Mouse (Mus musculus) monocyte, adult 5-6 weeks (primary cell): Measurements from ENCODE around the gene Ctxn1. TPM values are rescaled to one million over a fixed set of nuclear protein-coding genes. Genes with fewer than 3 reads are reported as not detected.
A peak's percentile ranks its signal among the peaks of the same experiment; 100 is the strongest.
"Not testable (repeated sequence)": the region's sequence is repeated elsewhere in the genome, so short reads cannot be mapped to it uniquely, and the experiment has no call there.

Experiments
- ATAC-seq: fragments of 153-309, 156-312 bp; replicated peaks from 2 replicates; pipeline ENCODE4 v1.8.0; 2017; ENCODE audit warnings: mild to moderate bottlenecking; ENCODE audit not compliant: low TSS enrichment, insufficient number of reproducible peaks, severe bottlenecking, poor library complexity, low FRiP score
- total RNA-seq: library from RNA; stranded (forward); fragments of 200-1000, 200-491, 200-594 nt; gene quantifications from 3 replicates; pipeline ENCODE4 v1.2.3, GENCODE M21; 2017

Gene Ctxn1
- total RNA-seq = 0.29 to 1.5 TPM in 2 of 3 replicates, not detected in the other

DNA sequence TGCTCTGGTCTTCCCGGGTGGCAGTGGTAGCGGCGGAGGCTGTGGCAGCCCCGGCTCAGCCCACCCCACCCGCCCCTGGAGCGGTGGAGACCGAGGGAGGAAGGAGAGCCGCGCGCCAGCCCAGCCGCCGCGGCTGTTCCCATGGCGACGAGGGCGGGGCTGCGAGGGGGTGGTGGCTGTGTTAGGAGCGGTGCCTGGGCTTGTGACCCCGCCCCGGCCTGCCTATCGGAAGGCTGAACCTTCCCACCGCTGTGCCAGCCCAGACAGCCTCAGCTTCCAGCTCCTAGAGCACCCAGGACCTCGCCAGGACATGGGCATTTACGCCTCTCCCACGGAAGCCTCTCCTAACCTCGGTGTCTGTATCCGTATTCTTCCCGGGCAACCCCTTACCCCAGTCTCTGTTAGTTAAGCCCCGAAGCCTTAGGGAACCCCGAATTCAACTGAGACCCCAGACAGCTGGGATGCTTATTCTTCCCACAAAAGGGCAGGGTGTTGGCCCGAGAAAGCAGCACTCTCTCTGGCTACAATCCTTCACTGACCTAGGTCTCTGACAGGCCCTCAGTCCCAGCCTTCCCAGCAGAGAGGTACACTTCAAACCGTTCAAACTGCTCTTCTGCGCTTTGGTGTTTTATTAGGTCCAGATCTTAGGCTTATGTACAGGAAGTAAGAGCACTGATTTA lies at the start of gene Ctxn1:
Gene Ctxn1, minus strand, starts transcription at position 150 of the 680 bp plus-strand sequence.
- peak; percentile 79 for ATAC-seq

DNA sequence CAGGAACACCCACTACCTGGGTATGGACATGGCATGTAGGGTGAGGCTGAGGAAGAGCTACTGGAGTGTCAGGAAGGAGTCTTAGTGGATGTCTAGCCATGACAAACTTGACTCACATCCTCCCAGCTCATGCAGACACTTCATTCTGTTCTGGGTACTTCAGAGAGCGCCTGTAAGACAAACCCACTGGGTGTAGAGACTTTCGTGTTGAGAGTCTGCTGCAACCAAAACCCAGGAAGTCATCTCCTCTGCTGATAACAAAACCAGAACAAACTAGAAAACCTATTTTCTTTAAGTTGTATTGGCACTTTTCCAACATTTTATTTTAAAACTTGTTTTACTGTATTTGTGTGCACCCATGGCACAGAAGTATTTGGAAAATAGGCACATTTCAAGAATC lies 46.8 kb upstream of the Ctxn1 start:
- ATAC-seq = no peak

DNA sequence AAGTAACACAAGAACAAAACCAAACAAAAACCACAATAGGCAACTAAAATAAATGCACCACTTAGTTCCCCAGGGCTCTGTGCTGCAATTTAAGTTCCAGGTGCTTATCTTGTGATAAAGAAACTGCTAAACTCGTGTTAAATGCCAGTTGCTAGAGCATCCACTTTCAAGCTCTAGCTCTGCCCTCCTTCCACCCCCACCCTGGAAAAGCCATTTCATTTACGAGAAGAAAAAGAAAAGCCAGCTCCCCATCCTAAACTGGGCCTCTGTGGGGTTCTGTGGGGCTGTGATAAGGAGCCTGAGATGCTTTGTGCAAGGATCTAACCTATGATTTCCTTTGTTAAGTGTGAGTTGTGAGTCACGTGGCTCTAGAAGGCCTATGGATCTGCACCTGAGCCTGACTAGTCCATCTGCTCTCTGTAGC lies 45.1 kb upstream of the Ctxn1 start:
- no peak for ATAC-seq

DNA sequence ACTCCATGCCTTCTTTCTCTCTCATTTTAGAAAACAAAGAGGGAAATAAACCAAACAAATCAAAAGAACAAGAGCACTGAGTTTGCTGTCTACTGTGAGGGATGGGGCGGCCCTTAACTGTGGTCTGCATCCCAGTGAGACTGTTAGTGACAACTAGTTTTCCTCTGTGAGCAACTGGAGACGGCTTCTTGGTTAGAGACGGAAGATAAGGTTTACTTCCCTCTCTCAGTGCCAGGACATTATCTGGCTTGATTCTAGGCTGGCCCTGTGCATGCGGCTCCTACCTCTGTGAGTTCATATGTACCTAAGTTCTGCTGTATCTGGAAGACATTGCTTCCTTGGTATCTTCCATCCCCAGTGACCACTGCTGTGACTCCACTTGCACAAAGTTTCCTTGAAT lies 38.7 kb upstream of the Ctxn1 start:
- no peak for ATAC-seq

DNA sequence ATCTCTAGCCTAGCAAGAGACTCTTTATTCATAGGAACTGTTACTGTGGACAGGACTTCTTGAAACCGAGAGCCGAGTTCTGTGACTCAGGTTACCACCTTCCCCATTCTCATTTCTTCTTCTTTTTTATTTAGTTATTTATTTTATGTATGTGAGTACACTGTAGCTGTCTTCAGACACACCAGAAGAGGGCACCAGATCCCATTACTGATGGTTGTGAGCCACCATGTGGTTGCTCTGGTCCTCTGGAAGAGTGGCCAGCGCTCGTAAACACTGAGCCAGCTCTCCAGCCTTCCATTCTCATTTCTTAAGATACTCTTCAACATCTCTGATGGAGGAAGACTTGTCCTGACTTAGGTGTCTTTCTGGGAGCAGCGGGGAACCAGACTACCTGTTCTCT lies 33.7 kb upstream of the Ctxn1 start:
- no peak for ATAC-seq

DNA sequence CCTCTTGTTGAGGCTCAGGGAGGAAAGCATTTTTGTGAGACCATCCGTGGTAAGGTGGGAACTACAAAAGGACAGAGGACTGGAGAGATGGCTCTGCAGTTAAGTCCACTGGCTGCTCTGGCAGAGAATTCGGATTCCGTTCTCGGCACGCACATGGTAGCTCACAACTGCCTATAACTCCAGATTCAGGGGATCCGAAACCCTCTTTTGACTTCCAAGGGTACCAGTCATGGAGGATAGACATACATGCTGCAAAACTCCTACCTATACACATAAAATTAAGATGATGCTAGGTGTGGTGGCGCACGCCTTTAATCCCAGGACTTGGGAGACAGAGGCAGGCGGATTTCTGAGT lies 17.0 kb upstream of the Ctxn1 start:
- ATAC-seq = no peak

DNA sequence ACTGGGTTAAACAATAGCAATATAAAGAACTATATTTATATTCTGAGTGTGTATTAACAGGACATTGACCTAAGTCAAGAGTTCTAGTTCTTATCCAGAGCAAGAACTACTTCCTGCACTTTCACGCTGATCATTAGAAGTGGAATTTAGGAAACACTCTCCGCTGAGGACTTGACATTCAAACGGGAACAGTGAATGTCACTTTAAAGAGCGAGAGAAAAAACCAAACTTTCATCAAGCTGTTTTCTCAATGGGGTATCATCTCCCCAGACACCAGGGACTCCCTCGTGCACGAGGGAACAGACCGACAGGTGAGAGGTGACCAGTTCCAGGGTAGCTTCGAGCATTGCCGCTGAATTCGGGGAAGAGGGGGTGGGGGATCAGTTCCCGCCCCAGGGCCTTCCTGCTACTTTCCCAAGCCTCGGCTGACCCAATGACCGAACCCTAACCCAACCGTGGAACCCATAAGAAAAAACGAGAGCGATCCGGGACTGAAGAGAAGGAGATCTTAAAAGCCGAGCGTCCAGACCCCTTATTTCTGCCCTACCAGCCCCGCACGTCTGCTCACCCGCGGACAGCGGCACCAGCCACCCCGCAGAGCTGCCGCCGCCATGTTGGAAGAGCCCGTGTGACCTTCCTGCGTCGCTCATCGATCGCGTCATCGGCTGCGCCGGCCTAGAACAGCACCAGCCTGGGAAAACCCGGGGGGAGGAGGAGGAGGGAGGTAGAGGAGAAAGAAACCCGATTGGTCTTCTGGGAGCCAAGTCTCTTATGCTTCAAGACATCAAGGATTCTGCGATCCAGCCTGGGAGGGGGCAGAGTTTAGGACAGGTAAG lies 16.4 kb upstream of the Ctxn1 start, which contains the start of gene Timm44:
Gene Timm44, minus strand, starts transcription at position 639 of the 836 bp plus-strand sequence.
- ATAC-seq = peak; percentile 98

DNA sequence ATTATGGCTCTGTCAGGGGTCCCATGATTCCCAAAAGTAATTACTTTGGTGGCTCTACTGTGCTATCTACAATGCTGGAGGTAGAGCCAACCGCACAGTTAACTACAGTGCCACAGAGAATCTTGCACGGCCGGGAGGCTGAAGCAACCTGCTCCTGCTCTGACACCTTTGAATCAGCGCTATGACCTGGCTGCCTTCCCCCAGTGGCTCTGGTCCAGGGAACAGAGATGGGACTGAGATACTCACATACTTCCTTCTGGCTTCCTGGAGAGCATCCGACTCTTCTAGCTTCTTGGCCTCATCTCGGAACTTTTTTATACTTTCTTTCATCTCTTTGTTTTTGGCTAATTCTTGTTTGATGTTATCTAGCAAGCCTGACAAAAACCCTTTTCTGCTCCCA lies 10.5 kb upstream of the Ctxn1 start:
- no peak for ATAC-seq

DNA sequence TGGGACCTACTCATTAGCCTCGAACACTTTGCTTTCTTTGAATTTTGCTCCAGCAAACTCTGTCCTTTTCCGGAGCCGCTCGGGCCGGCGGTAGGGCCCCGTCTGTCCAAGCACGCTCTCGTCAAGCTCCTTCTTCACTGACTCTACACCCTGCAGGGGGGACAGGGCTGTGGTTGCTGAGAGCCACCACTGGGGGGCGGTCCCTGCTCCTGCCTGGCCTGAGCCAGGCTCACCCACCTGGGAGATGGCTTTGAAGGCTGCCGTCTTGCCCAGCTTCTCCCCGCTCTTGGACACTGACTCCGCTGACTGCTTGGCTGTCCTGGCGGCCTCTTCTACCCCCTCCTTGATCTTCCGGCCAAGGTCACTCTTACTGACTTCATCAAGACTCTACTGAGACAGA lies 8.6 kb upstream of the Ctxn1 start:
- no peak for ATAC-seq

DNA sequence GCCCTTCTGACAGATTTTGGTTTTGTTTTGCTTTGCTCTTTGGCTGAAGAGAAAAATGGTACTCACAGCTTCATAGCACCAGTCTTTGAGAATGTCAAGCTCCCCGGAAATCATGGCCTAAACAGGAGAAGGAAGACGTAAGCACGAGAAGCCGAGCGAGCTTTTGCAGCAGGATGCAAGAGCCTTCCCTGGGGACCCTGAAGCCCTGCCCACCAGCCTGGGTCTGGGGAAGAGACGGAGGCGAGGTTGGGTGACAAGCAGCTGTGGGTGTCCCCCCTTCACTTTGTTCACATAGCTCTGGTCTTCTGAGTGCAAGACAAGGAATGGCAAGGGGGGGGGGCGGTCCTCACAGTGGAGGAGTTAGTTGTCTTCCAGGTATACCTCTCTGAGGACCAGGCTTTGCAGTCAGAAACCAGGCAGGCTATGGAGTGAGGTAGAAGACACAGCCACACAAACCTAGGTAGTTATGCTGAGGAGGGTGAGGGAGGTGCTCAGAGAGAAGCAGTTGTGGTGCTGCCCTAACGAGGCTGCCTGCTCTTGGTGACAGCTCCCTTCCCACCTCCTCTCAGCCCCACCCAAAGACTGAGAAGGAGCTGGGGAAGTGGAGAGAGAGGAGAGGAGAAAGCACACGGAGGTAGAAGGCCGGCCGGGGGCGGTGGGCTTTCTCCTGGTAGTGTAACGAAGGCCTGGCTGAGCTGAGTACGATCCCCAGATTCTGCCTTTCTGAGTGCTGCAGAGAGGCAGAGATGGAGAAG lies 6.3 kb upstream of the Ctxn1 start:
- ATAC-seq = no peak

DNA sequence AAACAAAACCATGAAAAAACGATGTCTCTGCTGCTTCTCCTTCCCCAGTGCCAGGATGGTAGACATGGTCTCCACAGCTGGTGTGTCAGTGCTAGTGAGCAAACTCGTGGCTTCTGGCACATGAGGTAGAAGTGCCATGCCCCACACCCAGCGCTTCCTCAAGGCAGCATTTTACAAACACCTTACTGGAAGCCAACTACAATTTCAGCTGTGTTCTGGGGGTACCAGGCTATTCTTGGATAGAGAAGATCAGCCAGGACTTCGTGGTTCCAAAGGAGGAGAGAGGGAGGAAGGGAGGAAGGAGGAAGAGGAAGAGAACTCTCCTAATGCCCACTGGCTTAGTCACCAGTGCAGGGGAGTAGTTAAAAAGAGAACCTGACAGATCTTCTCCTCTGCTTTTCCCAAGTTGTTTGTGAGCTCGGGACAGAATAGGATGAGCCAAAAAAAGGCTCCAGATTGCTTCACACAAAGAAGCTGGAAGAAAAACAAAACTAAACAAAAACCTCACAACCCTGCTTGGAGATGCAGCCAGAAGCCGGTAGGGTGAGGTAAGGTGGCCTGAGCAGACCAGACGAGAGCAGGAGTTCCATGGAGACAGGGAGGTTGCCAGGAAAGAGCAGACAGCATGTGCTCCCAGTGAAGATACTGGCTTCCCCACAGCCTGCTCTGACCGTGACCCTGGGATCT lies 4.2 kb upstream of the Ctxn1 start:
- ATAC-seq = no peak

DNA sequence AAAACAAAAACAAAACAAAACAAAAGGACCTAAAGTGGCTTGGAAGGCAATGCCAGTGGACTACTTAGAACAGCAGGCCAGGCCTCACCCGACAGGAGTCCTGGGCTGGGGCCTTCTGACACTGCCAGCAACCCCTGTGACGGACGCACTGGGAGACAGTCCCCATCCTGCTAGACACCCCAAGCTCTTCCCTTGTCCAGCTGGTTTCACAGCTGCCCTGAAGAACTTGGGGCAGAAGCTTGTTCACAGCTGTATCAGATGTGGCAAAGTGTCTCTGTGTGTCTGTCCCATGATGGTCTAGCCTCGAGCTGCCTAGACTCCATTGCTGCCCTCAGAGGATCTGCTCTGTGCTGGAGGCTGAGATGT lies 714 bp upstream of the Ctxn1 start:
- ATAC-seq = no peak

DNA sequence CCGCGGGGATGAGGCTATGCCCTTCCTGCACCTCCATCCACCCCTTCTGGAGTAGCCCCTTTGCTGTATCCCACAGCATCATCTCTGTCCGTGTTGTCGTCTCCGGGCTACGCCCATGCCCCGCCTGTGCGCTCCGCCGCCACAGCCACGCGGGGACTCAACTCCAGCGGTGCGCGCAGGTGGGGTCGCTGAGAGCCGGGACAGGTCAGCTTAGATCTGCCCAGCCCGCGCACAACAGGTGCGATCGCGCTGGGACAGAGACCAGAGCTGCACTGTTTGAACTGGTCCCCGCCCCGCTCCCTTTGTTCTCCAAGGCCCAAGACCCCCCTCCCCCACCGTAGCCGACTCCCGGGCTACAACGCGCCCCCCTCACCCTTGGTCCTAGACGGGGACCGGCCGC lies 396 bp downstream of the Ctxn1 start:
- ATAC-seq = no peak

DNA sequence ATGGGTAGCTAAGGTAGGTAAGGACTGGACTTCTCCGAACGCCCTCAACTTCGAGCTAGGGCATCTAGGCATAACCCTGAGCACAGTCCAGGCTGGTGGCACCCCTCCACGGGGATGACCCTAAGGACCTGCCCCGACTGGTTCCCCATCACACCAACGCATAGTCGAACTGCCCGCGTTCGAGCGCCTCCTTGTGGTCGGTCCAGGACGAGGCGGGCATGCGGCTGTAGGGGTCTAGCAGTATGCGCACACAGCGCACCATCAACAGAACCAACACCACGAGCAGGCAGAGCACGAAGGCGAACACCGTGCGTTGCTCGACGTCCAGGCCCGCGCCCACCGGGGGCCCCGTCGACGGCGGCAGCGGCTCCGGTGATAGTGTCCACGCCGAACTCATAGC lies 841 bp downstream of the Ctxn1 start:
- peak; percentile 57; the same call in 1 of the 2 replicates for ATAC-seq

DNA sequence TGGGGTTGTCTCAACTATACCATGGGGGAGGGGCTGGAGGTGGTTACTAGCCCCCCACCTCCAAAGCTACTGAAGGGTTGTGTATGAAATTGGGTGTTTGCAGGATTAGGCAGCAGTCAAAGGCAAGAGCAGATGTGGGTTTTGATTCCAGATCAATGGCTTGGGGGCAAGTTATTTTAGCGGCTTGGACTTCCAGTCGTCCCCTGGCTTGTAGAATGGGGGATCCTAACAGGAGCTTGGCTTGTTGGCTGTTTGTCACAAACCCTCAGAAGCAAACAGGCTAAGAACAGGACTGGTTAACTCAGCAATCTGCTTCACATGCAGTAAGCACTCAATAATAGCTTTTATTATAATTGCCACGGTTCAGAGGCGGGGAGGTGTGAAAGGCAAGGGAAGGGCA lies 1.7 kb downstream of the Ctxn1 start:
- ATAC-seq = no peak

DNA sequence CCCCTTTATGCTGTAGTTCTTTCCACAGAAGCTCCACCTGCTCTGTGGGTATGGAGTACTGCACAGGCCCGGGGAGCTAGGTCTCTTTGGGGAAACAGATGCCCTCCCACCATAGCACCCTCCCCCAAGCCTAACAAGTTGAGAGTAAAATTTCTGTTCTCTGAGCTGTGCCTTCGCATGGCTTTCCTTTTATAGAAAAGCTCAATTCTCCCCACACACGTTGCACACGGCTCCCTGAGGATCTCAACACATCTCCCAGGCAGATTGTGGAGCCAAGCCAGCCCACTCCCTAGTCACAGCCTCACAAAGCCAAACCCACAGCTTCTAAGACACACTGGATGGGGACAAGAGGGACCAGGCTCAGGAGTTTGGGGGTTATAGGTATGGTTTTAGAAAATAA lies 2.2 kb downstream of the Ctxn1 start:
- no peak for ATAC-seq

DNA sequence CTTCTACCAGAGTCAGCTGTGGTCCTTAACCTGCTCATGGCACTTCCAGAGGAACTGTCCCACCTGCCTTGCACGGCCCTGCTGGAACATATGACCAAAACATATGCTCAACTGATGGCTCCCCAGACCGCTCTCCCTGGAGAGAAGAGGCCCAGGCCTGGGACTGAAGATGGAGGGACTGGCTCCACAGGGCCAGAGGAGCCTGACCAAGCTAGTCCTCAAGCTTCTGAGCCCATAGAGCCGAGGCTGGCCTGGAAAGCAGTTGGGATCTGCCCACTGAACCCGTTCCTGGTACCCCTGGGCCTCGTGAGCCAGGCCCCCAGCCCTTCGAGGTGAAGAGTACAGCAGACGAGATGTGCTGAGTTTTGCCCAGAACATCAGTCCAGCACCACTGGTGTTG lies 3.6 kb downstream of the Ctxn1 start:
- ATAC-seq = not testable (repeated sequence)

DNA sequence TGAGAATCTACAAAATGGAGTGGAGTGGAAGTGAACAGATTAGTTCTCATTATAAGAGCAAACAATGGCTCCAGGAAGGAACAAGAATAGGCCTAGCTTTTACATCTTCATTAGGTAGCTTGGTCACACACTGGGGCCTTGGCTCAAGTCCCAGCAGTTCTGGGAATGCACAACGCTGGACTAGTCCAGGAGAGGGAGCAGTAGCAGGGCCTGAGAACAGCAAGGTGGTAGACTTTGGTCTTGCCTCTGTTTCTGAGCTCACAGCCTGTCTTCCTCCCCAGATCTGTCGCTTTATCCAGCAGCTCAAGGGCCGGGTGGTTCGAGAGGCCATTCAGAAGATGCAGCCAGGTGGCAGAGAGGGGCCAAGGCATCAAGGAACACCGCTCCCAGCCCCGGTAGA lies 5.1 kb downstream of the Ctxn1 start:
- ATAC-seq = no peak
